In the genomic region with DNA sequence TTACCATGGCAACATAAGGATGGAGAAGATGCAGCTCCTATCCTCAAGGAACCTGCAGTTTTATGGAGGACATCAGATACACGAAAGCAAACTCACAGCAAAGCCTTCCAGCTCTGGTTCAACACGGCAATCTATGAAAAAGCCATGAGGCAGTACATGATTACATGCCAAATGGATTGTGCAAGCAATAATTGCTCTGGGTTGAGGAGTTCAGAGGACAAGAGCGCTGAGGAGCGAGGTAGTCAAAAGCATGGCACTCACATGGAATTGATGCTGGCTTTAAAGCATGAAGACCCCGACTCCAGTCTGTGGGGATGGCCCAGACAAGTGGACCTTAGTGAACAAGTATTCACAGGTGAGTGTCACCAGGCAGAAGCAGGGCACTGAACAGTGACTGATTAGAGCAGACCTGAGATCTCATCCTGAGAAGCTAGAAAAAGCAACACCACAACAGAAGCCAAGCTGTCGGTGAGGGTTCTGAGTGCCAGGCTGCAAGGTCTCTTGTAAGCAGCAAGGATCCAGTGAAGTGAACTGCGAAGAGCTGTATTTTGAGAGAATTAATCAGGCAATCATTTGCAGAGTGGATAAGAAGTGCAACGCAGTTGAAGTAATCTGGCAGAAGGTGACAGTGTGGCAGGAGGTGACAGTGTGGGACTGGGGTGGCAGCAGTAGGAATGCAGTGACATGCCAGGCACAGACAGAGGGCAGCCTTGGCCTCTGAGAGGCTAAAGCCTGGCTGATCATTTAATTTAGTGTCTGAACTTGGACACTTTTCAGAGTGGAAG, we compare ENCODE assay signal across 14 mouse cellular contexts. TPM values are rescaled to one million over a fixed set of nuclear protein-coding genes. Genes with fewer than 3 reads are reported as not detected.
A peak's percentile ranks its signal among the peaks of the same experiment; 100 is the strongest.
DNase-seq lines count a peak whose midpoint lies in the region; ATAC-seq and TF ChIP-seq lines count a peak whose summit lies in the region.
"Had no signal": no experiment of that assay in that cellular context is flagged by ENCODE, and none has a peak within 500 bp of the region (broad histone marks: within the 10 kb centered on the region; RNA-seq: fewer than 3 reads in every experiment).

No protein-coding gene starts in this region.

- 74% methylated on average over 8 of the region's 8 CpGs for WGBS in heart, postnatal 0 days
- WGBS in lung, embryonic 16.5 days = 65% methylated on average over 8 of the region's 8 CpGs
- WGBS in stomach, postnatal 0 days = 79% methylated on average over 8 of the region's 8 CpGs
- WGBS in midbrain, embryonic 16.5 days = 80% methylated on average over 8 of the region's 8 CpGs

- no peak overlapping the region for H3K9ac ChIP-seq in heart, postnatal 0 days (replicated peaks; ENCODE audit: low read depth, low read length)
- H3K9ac ChIP-seq in lung, embryonic 16.5 days (ENCODE audit: low read length) = no peak overlapping the region
- H3K9ac ChIP-seq in stomach, postnatal 0 days (ENCODE audit: low read length) = no peak overlapping the region
- H3K9ac ChIP-seq in midbrain, embryonic 16.5 days (ENCODE audit: low read depth, low read length) = no peak overlapping the region
- H3K9ac ChIP-seq: intestine, embryonic 15.5 days; neural tube, embryonic 12.5 days had no signal

- H3K4me1 ChIP-seq in heart, postnatal 0 days (ENCODE audit: control insufficient read depth, insufficient read depth) = no peaks in the 10 kb centered on the region
- H3K4me1 ChIP-seq in lung, embryonic 16.5 days (replicated peaks; ENCODE audit: control insufficient read depth, insufficient read depth, low read length) = no peaks in the 10 kb centered on the region
- H3K4me1 ChIP-seq in stomach, postnatal 0 days (replicated peaks; ENCODE audit: control insufficient read depth, insufficient read depth) = no peaks in the 10 kb centered on the region
- H3K4me1 ChIP-seq in midbrain, embryonic 16.5 days (ENCODE audit: control insufficient read depth, insufficient read depth, low read length) = peaks cover 13% of the 10 kb centered on the region; the same call in 1 of the 2 replicates
- H3K4me1 ChIP-seq: megakaryocyte, embryonic 14.5 days had no signal

- H3K4me2 ChIP-seq in heart, postnatal 0 days (ENCODE audit: low read depth, low read length) = no peak overlapping the region
- no peak overlapping the region for H3K4me2 ChIP-seq in lung, embryonic 16.5 days (ENCODE audit: low read depth, low read length)
- H3K4me2 ChIP-seq in stomach, postnatal 0 days (replicated peaks; ENCODE audit: low read depth) = no peak overlapping the region
- H3K4me2 ChIP-seq in midbrain, embryonic 16.5 days (ENCODE audit: low read length) = no peak overlapping the region
- H3K4me2 ChIP-seq: intestine, embryonic 15.5 days; neural tube, embryonic 12.5 days had no signal

- DNase-seq in heart, postnatal 0 days (ENCODE audit: low spot score) = no peak
- no peak for DNase-seq in heart, postnatal 4 days
- no peak for DNase-seq in lung, postnatal 14 days
- peak; percentile 72 to 74 for DNase-seq in cerebellum, postnatal 10 days
- no peak for DNase-seq in stomach, postnatal 0 days (ENCODE audit: low spot score)
- no peak for DNase-seq in adrenal gland, postnatal 14 days
- DNase-seq: adrenal gland, adult 8-10 months; gastrocnemius, postnatal 36 days had no signal

- H3K4me3 ChIP-seq in heart, postnatal 0 days (ENCODE audit: low read depth, low read length) = no peak overlapping the region
- H3K4me3 ChIP-seq in lung, embryonic 16.5 days (ENCODE audit: low read length) = no peak overlapping the region
- no peak overlapping the region for H3K4me3 ChIP-seq in stomach, postnatal 0 days (ENCODE audit: low read depth, low read length)
- no peak overlapping the region for H3K4me3 ChIP-seq in midbrain, embryonic 16.5 days (ENCODE audit: low read depth, low read length)
- H3K4me3 ChIP-seq: intestine, embryonic 15.5 days; limb, embryonic 10.5 days; megakaryocyte, embryonic 14.5 days; neural tube, embryonic 12.5 days had no signal

- no peak for TF ChIP-seq EP300 in heart, postnatal 0 days (IDR thresholded peaks at IDR 0.05; ENCODE audit: low read depth)
- TF ChIP-seq EP300 in stomach, postnatal 0 days (optimal IDR thresholded peaks at IDR 0.05) = no peak

- no peaks in the 10 kb centered on the region for H3K27me3 ChIP-seq in heart, postnatal 0 days (ENCODE audit: control insufficient read depth, insufficient read depth, low read length)
- no peaks in the 10 kb centered on the region for H3K27me3 ChIP-seq in lung, embryonic 16.5 days (ENCODE audit: control insufficient read depth, insufficient read depth, low read depth, low read length)
- H3K27me3 ChIP-seq in stomach, postnatal 0 days (ENCODE audit: control insufficient read depth, insufficient read depth, low read length) = no peaks in the 10 kb centered on the region
- no peaks in the 10 kb centered on the region for H3K27me3 ChIP-seq in midbrain, embryonic 16.5 days (ENCODE audit: control insufficient read depth, insufficient read depth, low read depth, low read length)
- H3K27me3 ChIP-seq: intestine, embryonic 15.5 days had no signal

- H3K9me3 ChIP-seq in heart, postnatal 0 days (replicated peaks; ENCODE audit: control insufficient read depth, low read length) = no peaks in the 10 kb centered on the region
- H3K9me3 ChIP-seq in lung, embryonic 16.5 days (ENCODE audit: control insufficient read depth, low read length) = no peaks in the 10 kb centered on the region
- no peaks in the 10 kb centered on the region for H3K9me3 ChIP-seq in stomach, postnatal 0 days (ENCODE audit: control insufficient read depth, low read length)
- no peaks in the 10 kb centered on the region for H3K9me3 ChIP-seq in midbrain, embryonic 16.5 days (replicated peaks; ENCODE audit: control insufficient read depth, low read length, poor library complexity, severe bottlenecking)
- H3K9me3 ChIP-seq: intestine, embryonic 15.5 days; limb, embryonic 10.5 days; megakaryocyte, embryonic 14.5 days; neural tube, embryonic 12.5 days had no signal

- no peak overlapping the region for H3K27ac ChIP-seq in heart, postnatal 0 days (ENCODE audit: low read depth)
- H3K27ac ChIP-seq in lung, embryonic 16.5 days (ENCODE audit: low read length) = no peak overlapping the region
- H3K27ac ChIP-seq in stomach, postnatal 0 days (replicated peaks) = no peak overlapping the region
- no peak overlapping the region for H3K27ac ChIP-seq in midbrain, embryonic 16.5 days (ENCODE audit: low read length)
- H3K27ac ChIP-seq: intestine, embryonic 15.5 days; limb, embryonic 10.5 days; neural tube, embryonic 12.5 days had no signal

- H3K36me3 ChIP-seq in heart, postnatal 0 days (replicated peaks; ENCODE audit: control insufficient read depth, insufficient read depth, low read length) = no peaks in the 10 kb centered on the region
- no peaks in the 10 kb centered on the region for H3K36me3 ChIP-seq in lung, embryonic 16.5 days (ENCODE audit: control insufficient read depth, insufficient read depth, low read length)
- no peaks in the 10 kb centered on the region for H3K36me3 ChIP-seq in stomach, postnatal 0 days (ENCODE audit: control insufficient read depth, insufficient read depth, low read length)
- H3K36me3 ChIP-seq in midbrain, embryonic 16.5 days (ENCODE audit: control insufficient read depth, insufficient read depth, low read length) = no peaks in the 10 kb centered on the region
- H3K36me3 ChIP-seq: intestine, embryonic 15.5 days; limb, embryonic 10.5 days; neural tube, embryonic 12.5 days had no signal

- peak; percentile 35 for TF ChIP-seq CTCF in heart, postnatal 0 days (IDR thresholded peaks at IDR 0.05; ENCODE audit: low read depth)
- TF ChIP-seq CTCF in stomach, postnatal 0 days (IDR thresholded peaks at IDR 0.05; ENCODE audit: low read depth) = peak; percentile 50

- ATAC-seq in heart, postnatal 0 days (ENCODE audit: insufficient read depth, low read depth) = no peak
- ATAC-seq in lung, embryonic 16.5 days (ENCODE audit: low read depth) = peak; percentile 36; the same call in 1 of the 2 replicates
- ATAC-seq in stomach, postnatal 0 days (ENCODE audit: low FRiP score, low TSS enrichment) = no peak
- ATAC-seq in midbrain, embryonic 16.5 days = no peak
- ATAC-seq: intestine, embryonic 15.5 days had no signal

RNA-seq across cellular contexts. Expression of gene Pknox2, which starts 22.3 kb away (rescaled TPM):
- total RNA-seq in heart, postnatal 0 days (2014; rRNA removed; ENCODE audit: low replicate concordance) = 0.54 and 7.3 TPM in 2 replicates
- polyA plus RNA-seq in heart, postnatal 0 days (2015; fragmentation: Nextera tagmentation; extraction: Ambion mirVana) = 2.0 and 2.4 TPM in 2 replicates
- 1 to 10 TPM; 7.0 TPM for total RNA-seq in heart, postnatal 4 days (2021)
- polyA plus RNA-seq in lung, embryonic 16.5 days (2015; fragmentation: Nextera tagmentation; extraction: Ambion mirVana) = 11.7 and 12.8 TPM in 2 replicates
- 2.4 and 3.3 TPM in 2 replicates for polyA plus RNA-seq in stomach, postnatal 0 days (2015; fragmentation: Nextera tagmentation; extraction: Ambion mirVana)
- total RNA-seq in adrenal gland, postnatal 14 days (2021) = 2.5 and 3.4 TPM in 2 replicates
- 32.5 and 34.3 TPM in 2 replicates for polyA plus RNA-seq in midbrain, embryonic 16.5 days (2015; fragmentation: Nextera tagmentation; extraction: Ambion mirVana)

Comparison
In these comparisons a context has a peak if more than half of its experiments do, and no peak if none do; other contexts are left out.
1. DNase-seq: peak in cerebellum, postnatal 10 days (2 of 2); none in heart, postnatal 0 days (single experiment), heart, postnatal 4 days (single experiment), lung, postnatal 14 days (single experiment), stomach, postnatal 0 days (single experiment) and adrenal gland, postnatal 14 days (single experiment).